Mouse (Mus musculus) layer of hippocampus, adult 9-10 months (tissue): ENCODE measurements around the gene Cwc22.

Experiments
- DNase-seq: peaks from one replicate; pipeline ENCODE4 v3.0.0; 2022; ENCODE audit warnings: low spot score

The Cwc22 gene

DNA sequence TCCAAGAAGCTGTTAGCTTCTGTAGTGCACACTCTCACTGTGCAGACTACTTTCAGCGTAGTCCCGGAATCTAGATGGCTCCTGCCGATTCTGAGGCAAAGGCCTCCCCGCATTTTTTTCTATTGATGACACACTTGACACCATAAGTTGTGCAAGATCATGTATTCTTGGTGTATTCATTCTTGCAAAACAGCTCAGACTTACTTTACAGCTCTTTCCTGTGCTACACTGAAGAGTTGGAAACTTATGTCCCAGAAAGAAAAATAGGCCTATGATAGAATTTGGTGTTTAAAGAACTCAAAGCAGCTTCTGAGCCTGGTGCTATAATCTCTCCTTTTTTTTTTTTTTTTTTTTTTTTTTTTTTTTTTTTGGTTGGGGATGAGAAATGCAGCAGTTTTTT, 23.8 kb upstream of the Cwc22 start:
- DNase-seq = no peak

DNA sequence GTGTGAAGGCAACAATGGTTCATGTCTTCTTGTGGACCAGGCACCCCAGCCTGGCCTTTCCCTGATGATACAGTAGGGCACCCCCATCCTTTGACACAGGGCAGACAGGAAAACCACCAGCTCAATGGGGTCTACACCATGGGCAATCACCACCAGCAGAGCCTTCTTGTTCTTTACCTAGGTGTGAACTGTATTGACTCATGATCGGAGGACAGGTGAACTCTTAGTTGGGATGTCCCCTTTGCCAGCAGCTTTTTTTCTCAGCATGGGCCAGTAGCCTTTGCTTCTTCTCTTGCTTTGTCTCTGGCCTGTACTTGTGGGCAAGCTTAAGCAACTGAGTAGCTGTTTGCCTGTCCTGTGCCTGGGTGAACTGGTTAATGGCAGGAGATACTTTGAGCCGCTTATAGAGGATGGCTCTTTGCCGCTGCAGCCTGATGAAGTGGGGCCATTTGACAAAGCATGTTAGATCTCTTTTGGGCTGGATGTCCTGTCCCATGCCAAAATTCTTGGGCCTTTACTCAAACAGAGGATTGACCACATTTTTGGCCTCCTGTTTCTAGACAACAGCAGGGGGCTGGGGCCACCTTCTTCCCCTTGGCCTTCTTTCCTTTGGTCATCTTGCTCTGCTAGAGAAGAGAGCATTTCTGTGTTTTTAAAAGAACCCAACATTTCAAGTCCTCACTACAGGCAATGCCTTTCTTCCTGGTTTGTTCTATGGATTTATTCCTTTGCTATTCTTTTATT, 16.4 kb upstream of the Cwc22 start:
- no peak for DNase-seq

DNA sequence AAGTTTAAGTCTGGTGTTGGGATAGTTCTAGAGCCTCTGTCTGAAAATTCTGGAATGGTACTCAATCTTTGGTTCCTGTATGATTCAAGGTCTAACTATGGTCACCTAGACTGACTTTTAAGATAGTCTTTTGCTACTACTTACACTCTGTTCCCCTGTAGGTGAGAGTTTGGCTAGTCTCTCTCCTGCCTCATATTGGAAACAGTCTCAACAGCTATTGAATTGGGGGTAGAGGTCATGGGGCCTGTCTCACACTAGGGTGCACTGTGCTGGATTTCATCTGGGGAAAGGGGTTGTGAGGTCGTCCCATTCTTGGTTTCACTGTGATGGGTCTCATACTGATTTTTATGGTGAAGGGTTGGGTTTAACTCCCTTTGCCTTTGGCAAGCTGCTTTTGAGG, 15.1 kb upstream of the Cwc22 start:
- no peak for DNase-seq

DNA sequence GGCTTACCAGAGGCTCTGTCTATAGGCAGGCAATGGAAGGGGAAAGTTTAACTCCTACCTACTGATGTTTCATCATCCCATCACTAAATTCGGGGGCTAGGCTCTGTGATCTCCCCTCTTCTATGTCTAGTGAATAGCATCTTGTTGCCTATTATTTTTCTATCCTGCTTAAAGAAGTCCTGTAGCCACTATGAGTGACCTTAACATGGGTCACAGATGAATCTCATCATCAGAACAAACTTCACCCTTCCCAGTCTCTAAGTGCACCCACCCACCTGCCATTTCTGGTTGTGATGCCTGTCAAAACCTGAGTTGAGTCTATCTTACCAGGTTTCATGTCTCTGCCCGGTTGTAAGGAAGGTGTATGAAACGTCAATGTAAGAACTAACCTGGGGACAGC, 14.5 kb upstream of the Cwc22 start:
- no peak for DNase-seq

DNA sequence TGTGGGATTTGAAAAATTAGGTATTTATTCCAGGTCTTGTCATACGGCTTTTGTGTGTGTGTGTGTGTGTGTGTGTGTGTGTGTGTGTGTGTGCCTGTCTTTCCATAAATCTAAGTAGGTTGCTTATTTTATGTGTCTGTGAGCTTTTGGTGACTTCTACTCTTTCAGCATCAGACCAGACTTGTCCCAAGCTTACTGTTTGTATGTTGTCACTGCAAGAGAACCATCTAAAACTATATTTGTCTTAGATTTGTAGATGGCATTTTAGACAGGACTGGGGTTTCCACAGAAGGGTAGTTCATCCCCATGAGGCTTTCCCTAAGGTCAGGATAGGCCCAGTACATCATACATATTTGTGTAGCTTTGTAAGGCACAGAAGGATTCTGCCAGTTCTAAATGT, 13.2 kb upstream of the Cwc22 start:
- no peak for DNase-seq

DNA sequence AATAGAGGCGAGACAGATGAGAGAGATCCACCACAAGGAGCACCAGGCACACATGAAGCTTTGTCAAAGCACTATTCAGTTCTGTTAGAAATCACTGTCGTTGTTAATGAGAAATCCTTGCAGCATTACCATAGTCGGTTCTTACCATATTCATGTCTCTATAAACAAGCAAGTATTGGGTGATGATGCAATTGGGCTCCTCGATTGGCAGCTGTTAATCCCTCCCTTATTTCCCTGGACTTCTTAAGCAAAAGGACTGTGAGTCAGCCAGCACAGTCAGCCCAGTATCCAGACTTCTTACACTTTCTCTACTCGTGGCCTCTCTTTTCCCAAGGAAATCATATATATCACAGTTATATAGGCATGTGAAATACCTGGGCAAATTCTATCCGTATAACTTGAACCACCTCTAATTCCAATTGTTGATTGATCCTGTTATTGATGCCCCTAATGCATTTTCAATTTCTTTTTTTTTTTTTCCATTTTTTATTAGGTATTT, 5.3 kb upstream of the Cwc22 start:
- DNase-seq = no peak

DNA sequence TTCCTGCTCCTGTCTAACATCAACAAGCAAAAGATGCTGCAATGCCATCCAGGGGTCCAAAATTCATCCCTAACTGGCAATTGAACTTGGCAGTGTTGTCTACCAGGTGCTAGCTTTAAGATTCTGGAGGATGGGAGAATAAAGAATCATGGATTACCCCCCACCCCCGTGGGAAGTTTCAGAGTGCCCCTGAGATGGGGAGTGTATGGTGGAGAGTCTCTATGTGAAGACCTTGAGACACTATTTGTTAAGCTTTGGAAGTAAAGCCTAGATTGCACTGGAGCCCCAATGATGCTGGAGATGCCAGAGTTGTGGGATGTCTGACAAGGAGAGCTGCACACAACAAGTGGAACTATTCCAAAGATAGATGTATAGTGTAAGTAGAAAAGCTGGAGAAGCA, 3.9 kb upstream of the Cwc22 start:
- no peak for DNase-seq

DNA sequence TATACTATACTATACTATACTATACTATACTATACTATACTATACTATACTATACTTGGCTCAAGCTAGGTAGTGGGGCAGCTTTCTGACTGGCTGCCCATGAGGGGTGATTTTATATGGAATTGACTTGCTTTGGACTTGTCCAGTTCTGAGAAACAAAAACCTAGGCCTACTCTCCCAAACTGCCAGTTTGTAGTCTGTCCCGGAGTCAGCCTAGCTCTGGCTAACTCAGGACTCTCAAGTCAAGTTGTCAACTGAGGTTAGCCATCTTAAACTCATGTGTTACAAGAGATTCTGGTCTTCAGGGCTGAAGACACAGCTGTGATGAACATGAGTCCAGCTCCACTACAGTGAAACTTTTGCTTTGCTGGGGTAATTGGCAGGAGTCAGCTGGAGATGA, 3.3 kb upstream of the Cwc22 start:
- DNase-seq = no peak

DNA sequence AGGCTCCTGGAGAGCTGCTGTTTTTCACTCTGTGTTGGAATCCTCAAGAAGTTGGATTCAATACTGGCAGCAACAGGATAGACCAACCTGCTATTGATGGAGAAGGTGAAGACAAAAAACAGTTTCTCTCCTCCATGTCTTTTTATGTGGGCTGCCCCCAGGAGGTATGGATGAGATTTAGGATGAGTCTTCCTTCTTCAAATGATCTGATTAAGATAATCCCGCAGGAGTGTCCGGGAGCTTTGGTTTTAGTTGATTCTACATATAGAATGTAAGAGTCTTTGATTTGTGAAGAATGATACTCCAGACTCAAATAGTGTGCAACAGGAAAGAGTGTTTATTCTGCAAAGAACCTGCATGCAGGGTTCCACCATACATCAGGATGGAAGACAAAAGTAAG, 2.7 kb upstream of the Cwc22 start:
- DNase-seq = no peak

DNA sequence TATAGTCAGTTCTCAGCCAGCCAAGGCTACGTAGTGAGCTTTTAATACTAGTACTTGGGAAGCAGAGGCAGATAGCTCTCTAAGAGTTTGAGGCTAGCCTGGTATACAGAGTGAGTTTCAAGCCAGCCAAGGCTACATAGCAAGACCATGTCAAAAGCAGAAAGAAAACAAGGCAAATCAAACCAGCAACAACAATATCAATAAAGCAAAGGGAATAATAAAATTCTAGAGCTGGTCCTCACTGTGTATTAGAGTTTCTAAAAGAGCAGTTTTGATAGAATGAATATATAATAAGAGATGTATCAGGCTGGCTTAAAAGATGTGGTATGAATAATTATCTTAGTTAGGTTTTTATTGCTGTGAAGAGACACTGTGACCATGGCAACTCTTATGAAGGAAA, 2.0 kb upstream of the Cwc22 start:
- DNase-seq = no peak

DNA sequence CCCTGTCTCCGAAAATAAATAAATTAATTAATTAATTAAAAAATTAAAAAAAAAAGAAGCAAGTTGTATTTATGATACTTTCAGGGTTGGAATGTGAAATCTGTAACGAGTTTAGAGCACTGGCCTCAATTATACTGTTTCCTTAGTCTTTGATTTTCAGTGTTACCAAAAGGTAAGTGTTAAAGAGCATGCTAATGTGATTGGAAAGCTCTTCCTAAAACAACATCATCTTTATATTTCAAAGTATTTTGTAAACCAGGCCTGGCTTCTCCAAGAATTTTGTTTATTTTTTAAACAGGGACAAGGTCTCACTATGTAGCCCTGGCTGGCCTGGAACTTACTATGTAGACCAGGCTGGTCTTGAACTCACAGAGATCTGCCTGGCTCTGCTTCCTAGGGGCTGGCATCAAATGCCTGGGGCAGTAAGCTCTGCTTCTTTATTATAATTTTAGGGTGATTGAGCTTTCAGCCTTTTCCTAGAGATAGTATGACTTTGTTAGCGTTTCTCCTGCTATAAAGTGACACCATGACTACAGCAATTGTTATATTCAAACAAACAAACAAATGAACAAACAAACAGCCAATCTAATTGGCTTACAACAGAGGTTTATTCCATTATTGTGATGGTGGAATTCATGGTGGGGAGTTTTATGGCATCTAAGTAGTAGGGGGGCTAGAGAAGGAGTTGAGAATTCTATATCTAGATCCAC, 1.1 kb upstream of the Cwc22 start:
- no peak for DNase-seq

DNA sequence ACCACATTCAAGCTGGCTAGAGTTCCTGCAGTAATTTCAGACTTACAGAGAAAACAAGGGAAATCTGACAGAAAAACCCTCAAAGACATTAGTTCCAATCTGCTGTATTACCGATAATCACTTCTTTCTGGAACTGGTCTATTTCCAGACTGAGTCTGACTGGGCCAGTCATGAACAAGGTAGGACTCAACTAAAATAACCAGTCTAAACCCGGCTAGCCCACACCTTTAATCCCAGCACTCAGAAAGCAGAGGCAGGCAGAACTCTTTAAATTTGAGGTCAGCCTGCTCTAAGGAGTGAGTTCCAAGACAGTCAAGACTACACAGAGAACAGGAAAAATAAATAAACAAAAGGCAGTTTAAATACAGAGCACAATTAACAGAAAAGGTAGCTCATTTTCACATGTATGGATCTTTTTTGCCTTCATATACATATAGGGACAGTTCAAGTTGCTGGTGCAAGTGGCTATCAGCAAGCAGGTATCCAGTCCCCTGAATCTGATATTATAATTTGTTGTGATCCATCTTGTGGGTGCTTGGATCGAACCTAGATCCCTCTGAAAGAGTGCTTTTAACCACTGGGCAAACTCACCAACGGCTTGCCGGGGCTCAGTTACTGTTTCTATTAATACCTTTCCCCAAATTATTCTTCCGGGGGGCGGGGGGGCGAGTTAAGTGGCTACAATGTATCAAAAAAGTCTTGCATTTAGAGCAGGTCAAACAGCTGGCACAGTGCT, 1.1 kb downstream of the Cwc22 start:
- DNase-seq = no peak

DNA sequence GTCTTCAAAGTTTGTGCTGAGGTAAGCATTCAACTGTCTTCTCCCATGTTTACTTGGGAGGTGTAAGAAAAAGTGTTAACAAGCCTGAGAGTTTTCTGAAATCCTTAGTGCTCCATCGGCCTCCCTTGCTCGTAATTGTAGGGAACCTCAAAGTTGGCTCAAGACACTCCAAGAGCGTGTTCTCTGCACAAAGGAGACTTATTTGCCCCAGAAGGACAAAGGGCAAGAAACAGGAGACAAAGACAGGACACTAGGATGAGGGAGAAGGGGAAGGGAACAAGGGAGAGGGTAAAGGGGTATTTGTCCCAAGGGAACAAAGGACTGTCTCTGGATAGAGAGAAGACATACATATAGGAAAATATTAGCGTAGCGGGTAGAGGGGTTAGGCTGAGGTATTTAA, 1.9 kb downstream of the Cwc22 start:
- DNase-seq = no peak

DNA sequence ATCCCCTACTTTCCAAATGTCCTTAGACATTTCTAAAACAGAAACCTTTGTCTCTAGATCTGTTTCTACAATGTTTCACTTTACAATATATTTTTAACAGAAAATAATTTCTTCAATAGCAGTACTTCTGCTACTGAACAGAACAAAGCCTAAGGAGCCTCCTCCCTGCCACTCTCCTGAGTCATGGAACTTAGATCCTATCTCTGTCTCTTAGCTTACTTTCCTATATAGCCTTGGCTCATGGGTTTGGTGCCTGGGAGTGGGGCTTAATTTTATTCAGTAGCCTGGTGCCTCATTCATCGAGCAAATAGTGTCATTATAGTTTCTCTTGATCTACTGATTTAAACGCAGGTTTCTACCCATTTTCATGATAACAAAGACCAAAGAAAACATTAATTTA, 4.2 kb downstream of the Cwc22 start:
- DNase-seq = no peak

DNA sequence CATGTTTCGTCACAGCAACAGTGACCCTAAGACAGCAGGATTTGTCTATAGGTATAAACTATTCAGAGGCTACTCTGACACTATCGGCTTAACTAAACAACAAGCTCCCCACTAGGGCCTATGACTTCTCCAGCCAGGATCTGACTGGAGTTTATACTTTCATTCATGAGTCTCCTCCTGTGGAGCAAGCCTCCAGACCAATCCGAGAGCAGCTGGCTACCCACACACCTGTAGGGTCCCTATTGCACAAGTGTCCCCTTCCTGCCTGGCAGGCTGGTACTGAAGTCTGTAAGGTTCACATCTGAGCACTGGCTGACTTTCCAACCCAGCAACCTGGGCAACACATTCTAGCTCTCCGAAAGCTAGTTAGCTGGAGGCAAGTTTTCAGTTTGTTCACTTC, 7.9 kb downstream of the Cwc22 start:
- DNase-seq = no peak

DNA sequence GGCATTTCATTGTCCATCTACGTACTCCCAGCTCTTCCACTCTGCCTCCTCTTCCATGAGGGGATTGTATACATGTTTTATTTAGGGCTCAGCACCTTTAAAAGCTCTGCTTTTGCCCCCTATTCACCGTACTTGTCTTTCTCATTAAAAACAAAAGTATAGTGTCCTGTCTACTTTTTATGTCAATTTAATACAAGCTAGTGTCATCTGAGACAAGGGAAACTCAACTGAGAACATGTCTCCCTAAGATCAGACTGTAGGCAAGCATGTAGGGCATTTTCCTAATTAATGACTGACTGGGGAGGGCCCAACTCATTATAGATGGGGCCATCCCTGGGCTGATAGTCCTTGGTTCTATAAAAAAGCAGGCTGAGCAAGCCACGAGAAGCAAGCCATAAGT, 8.4 kb downstream of the Cwc22 start:
- DNase-seq = no peak

DNA sequence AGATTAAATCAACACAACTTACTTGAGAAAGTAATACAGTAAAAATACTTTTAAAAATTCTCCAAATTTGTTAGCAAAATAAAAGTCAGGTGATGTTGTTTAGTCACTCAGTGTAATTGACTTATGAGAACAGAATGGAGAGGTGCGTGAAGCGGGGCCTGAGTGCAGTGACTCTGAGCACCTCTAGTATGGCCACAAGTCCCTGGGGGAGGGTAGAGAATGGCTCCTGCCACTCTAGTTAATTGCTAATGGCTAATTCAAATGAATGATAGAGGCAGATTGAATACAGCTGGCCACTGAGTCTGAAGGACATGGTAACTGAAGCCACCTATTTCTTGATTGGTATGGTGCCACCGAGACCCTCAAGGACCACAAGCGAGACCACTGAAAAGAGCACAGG, 12.0 kb downstream of the Cwc22 start:
- DNase-seq = no peak

DNA sequence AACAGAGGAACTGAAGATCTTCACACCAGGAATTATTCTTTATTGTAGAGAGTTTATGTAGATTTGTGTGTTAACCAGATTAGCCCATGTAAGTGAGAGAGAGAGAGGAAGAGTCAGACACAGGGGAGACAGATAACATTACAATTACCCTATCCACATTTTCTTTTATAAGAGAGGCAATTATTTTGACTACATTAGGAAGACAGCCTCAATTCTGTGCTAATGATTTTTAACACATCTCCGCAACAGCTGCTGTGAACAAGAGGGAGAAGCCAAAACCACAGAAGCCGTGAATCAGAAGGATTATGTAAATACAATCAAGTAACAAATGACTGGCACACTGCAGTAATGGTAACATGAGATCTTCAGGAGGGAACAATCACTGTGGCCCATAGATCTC, 12.5 kb downstream of the Cwc22 start:
- DNase-seq = peak; percentile 66

DNA sequence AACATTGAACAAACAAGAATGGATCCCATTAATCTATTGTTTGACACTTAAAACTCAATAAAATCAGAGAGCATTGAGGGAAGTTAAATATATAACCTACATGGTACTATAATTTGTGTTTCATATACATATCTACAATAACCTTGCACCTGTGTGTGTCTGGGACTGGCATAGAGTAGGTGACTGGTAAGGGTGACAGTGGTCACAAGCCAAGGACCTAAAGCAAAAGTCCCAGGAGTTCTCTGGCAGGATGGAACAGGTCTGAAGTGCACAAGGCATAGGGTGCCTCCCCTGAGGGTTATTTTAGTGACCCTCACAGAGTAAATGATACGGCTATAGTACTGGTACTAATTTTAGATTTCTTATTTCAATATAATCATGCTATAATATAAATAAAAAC, 14.2 kb downstream of the Cwc22 start:
- DNase-seq = no peak

DNA sequence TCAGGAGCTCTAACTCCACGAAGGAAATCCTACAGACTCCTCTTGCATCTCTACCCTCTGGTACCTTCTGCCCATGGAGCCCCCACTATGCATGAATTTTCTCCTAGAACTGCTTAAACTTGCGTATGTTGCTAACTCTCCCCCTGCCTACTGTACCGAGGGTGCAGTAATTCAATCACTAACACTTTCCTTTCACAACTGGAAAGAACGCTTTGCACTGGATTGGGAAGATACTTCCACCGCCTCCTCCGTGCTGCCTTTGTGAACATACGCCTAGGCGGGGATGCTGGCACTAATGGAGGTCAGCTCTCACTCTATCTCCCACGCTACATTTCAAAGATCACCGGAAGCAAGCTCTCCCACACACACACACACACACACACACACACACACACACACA, 17.8 kb downstream of the Cwc22 start:
- no peak for DNase-seq

DNA sequence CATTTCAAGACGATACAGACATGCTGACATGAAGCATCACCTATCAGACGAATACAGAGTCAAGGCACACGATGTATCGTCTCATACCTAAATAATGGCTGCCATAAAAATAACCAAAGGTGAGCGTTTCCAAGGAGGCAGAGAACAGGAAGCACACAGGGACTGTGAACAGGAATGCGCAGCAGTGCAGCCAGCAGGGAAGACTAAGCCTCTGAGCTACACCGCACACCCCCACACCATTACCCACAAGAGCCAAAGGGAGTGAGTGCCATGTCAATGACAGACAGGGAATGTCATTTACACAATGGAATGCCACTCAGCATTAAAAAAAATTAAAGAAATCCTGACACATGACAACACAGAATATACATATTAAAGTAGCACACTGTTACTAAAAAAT, 19.7 kb downstream of the Cwc22 start:
- no peak for DNase-seq

DNA sequence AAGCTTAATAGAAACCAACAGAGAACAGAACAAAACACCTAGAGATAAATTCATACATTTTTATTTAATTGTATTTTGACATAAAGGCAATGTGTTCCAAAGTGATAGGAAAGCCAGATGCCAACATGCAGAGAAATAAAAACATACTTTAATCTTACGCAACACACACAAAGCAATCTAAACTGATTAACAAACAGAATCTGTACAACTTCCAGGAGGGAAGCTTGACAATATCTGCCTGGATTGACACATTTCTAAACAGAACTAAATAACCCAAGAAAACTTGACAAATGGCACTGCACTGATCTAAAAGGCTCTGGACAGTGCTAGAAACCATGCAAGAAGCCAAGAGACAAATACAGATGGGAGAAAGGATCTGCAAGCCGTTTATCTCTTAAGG, 20.2 kb downstream of the Cwc22 start:
- no peak for DNase-seq
